Mouse (Mus musculus) heart, adult 2 months (tissue): ENCODE measurements at regions not wholly inside any gene's neighbourhood (a gene's known extent, or its start where the extent isn't known, plus 50 kb on each side); places are given as distances from the start of the nearest gene placed in this dataset.

Experiments
- DNase-seq, 2 experiments: peaks; one replicate each; pipeline ENCODE4 v3.0.0; 2021
- H3K27ac ChIP-seq: fragments of 200-600 bp; 2 replicates; pipeline ENCODE4 v1.8.1; 2022
- H3K27me3 ChIP-seq: fragments of 200-500 bp; 2 replicates; pipeline ENCODE4 v1.6.1; 2012; ENCODE audit warnings: mild to moderate bottlenecking, low read length, inconsistent platforms, mixed read lengths; ENCODE audit not compliant: control insufficient read depth, insufficient read depth
- H3K36me3 ChIP-seq: fragments of 200-500 bp; 2 replicates; pipeline ENCODE4 v1.6.1; 2012; ENCODE audit warnings: low read length, inconsistent platforms; ENCODE audit not compliant: control insufficient read depth, insufficient read depth
- H3K4me1 ChIP-seq: fragments of 200-500 bp; 2 replicates; pipeline ENCODE4 v1.6.1; 2011; ENCODE audit warnings: low read length; ENCODE audit not compliant: control insufficient read depth, insufficient read depth
- H3K4me3 ChIP-seq: fragments of 200-600 bp; 2 replicates; pipeline ENCODE4 v1.8.1; 2022
- H3K79me2 ChIP-seq: fragments of 200-500 bp; replicated peaks from 2 replicates; pipeline ENCODE4 v1.6.1; 2012; ENCODE audit warnings: mild to moderate bottlenecking, inconsistent platforms, low read length, moderate library complexity, mixed read lengths; ENCODE audit not compliant: control insufficient read depth, insufficient read depth
- H3K9ac ChIP-seq: fragments of 200-500 bp; 2 replicates; pipeline ENCODE4 v1.6.1; 2012; ENCODE audit warnings: low read depth, mild to moderate bottlenecking, control low read depth, inconsistent platforms, low read length, mixed read lengths
- CTCF ChIP-seq: fragments of 200-600 bp; IDR thresholded peaks from 2 replicates; pipeline ENCODE4 v1.8.1; 2022; ENCODE audit warnings: antibody characterized with exemption, mild to moderate bottlenecking, moderate library complexity
- EP300 ChIP-seq: fragments of 200-500 bp; IDR thresholded peaks from 2 replicates; pipeline ENCODE4 v1.6.1; 2011; ENCODE audit warnings: low read depth, low read length, control low read depth; ENCODE audit not compliant: insufficient read depth
- POLR2A ChIP-seq: fragments of 200-500 bp; IDR thresholded peaks from 2 replicates; pipeline ENCODE4 v1.6.1; 2011; ENCODE audit warnings: mild to moderate bottlenecking, low read depth, low read length, control low read depth; ENCODE audit not compliant: insufficient read depth
- WGBS: fragments of 180-500 bp; shearing (Covaris S2); methylation state at CpG from one replicate; pipeline ENCODE4 v1.1.7; 2018; 5-methylcytosine and 5-hydroxymethylcytosine counted together
- intact Hi-C: fragments of 180-260 bp; cut with DNase I; formaldehyde crosslinking; loops from one replicate; pipeline ENCODE4 v1.15.1; 2025

DNA sequence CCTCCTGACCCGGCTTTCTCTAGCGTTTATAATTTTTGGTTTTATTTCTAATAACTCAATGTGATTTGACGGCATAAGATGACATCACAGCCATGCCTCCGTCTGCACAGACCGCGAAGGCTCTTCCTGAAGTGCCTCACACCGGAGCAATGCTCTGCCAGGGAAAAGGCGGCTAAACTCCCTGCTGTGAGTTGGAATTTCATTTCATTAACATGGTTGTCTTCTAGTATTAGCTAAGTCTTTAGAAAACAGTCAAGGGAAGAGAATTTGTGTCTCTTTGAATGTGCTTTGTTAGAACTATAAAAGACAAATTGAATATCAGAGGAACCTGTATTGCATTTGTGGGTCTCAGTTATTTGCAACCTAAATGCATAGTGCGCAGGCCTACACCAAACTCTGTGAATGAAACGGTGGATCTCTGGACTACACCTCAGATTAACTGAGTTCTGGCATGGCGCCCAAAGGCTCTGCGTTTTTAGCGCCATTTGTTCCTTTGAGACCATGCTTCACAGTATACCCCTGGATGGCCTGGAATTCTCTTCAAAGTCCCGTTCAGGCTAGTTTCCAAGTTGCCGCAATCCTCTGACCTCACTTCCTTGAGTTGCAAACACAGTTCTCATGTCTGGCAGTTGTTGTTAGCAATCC, 502.0 kb downstream of the Zfp704 start:
- Histone ChIP-seq H3K36me3 (no peaks in the 10 kb centered on the region), H3K9ac (no peak overlapping the region), H3K4me1 (no peaks in the 10 kb centered on the region), H3K79me2 (no peaks in the 10 kb centered on the region), H3K27ac (no peak overlapping the region), H3K4me3 (no peak overlapping the region), H3K27me3 (no peaks in the 10 kb centered on the region)
- no peak for TF ChIP-seq EP300
- intact Hi-C loops = no loop called here
- 70% methylated on average over 15 of the region's 15 CpGs for WGBS
- no peak for DNase-seq

DNA sequence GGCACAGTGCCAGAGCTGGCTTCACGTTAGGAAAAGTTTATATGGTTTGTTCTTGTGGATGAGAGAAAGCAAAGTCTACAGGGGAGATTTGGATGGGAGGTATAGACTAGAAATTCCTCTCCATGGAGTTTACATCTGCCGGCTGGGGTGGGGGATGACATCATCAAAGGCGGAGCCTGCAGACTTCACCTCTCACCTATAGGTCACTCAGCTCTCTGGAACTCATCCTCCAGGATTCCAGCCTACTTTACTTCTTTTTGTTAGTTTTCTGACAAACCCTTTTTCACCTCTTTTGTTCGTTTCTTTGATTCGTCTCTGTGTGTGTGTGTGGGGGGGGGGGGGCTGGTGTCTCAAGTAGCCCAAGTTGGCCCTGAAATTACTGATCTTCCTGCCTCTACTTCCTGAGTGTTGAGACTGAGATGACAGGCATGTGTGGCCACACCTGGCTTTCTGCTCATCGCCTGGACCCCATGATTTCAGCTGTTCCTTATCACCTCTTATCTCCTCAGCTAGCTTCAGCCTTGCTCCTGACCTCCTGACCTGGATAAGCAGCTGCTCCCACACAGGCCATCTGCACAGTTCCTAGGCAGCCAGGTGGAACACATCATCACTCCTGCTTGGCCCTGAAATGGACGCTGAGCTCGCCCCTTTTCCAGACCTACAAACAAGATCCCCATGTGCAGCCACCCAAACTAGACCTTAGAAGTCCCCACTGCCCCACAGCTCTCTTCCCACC, 504.5 kb downstream of the Zfp704 start:
- Histone ChIP-seq H3K79me2 (no peaks in the 10 kb centered on the region), H3K27me3 (no peaks in the 10 kb centered on the region), H3K4me1 (no peaks in the 10 kb centered on the region), H3K9ac (no peak overlapping the region), H3K36me3 (no peaks in the 10 kb centered on the region), H3K27ac (no peak overlapping the region), H3K4me3 (no peak overlapping the region)
- intact Hi-C loops = no loop called here
- DNase-seq = no peak
- TF ChIP-seq CTCF = no peak
- TF ChIP-seq POLR2A = no peak
- TF ChIP-seq EP300 = no peak
- 46% methylated on average over 8 of the region's 8 CpGs for WGBS

GRCm38 (mm10) chr3:9103456-9103855, 506.4 kb downstream of the Zfp704 start:
- Histone ChIP-seq H3K9ac (no peak overlapping the region), H3K36me3 (no peaks in the 10 kb centered on the region), H3K79me2 (no peaks in the 10 kb centered on the region), H3K4me3 (no peak overlapping the region), H3K27ac (no peak overlapping the region), H3K4me1 (no peaks in the 10 kb centered on the region), H3K27me3 (no peaks in the 10 kb centered on the region)
- TF ChIP-seq CTCF (no peak), POLR2A (no peak), EP300 (no peak)
- DNase-seq = no peak
- intact Hi-C loops = no loop called here
- 83% methylated on average over 6 of the region's 6 CpGs for WGBS

GRCm38 (mm10) chr3:9101240-9101639, 508.6 kb downstream of the Zfp704 start:
- no peaks in the 10 kb centered on the region for H3K79me2 ChIP-seq
- H3K9ac ChIP-seq = no peak overlapping the region
- no peak for DNase-seq
- intact Hi-C loops = no loop called here
- no peaks in the 10 kb centered on the region for H3K36me3 ChIP-seq
- H3K4me1 ChIP-seq = no peaks in the 10 kb centered on the region
- 70% methylated on average over 3 of the region's 3 CpGs for WGBS
- H3K4me3 ChIP-seq = no peak overlapping the region
- no peak overlapping the region for H3K27ac ChIP-seq
- H3K27me3 ChIP-seq = no peaks in the 10 kb centered on the region
- TF ChIP-seq POLR2A = no peak
- no peak for TF ChIP-seq CTCF
- TF ChIP-seq EP300 = no peak

DNA sequence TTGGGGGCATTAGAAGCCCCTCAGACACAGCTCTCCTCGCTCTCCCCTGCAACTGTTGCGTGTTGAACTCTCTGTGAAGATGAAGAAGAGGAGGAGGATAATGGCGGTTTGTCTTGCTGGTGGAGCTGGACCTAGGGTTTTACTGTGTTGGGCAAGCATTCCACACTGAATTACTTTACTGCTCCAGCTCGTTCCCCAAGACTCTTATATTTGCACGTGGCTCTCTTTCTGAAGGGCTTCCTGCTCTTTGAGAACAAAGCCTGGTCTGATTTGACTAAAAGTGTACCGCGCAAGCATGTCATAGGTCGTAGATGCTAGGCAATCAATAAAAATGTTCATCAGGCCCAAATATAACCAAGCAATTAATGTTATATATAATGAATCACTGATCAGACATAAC, 509.1 kb downstream of the Zfp704 start:
- WGBS = 81% methylated on average over 8 of the region's 8 CpGs
- no peak for DNase-seq

DNA sequence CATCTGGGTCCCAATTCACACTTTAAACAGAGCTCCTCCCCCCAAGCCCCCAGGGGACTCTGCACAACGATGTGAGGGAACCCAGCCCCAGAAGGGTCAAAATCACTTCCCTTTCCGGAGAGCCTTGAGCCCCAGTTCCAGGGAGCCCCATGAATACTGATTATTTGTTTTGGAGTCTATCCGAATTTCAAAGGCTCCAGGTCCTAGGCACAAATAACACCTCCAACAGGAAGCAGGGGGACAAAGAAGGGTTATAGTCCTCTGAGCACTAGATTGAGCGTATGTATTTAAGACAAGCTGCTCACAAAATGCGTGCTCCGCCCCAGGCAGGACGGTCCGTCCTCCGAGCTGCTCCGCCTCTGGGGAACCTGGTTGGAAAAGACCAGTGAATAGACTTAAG, 511.4 kb downstream of the Zfp704 start:
- Histone ChIP-seq H3K4me1 (no peaks in the 10 kb centered on the region), H3K27me3 (no peaks in the 10 kb centered on the region), H3K27ac (no peak overlapping the region), H3K79me2 (no peaks in the 10 kb centered on the region), H3K36me3 (no peaks in the 10 kb centered on the region), H3K4me3 (no peak overlapping the region), H3K9ac (no peak overlapping the region)
- DNase-seq = no peak
- 79% methylated on average over 10 of the region's 10 CpGs for WGBS
- TF ChIP-seq POLR2A = no peak
- no peak for TF ChIP-seq CTCF
- no peak for TF ChIP-seq EP300
- intact Hi-C loops = no loop called here

More for the DNA sequence above, 509.1 kb downstream of the Zfp704 start:
- Histone ChIP-seq H3K79me2 (no peaks in the 10 kb centered on the region), H3K4me1 (no peaks in the 10 kb centered on the region), H3K4me3 (no peak overlapping the region), H3K9ac (no peak overlapping the region), H3K27me3 (no peaks in the 10 kb centered on the region), H3K36me3 (no peaks in the 10 kb centered on the region), H3K27ac (no peak overlapping the region)
- TF ChIP-seq CTCF = no peak
- intact Hi-C loops = no loop called here
